Mouse (Mus musculus) layer of hippocampus, adult 8-10 months (tissue): ENCODE measurements around the gene Gucd1. TPM values are rescaled to one million over a fixed set of nuclear protein-coding genes. Genes with fewer than 3 reads are reported as not detected.
"Not testable (repeated sequence)": the region's sequence is repeated elsewhere in the genome, so short reads cannot be mapped to it uniquely, and the experiment has no call there.

Experiments used
- DNase-seq, 2 experiments: peaks; one replicate each; pipeline ENCODE4 v3.0.0; 2022; ENCODE audit warnings: low spot score in 2 of 2
- total RNA-seq, 4 experiments: library from RNA; stranded (reverse); gene quantifications; 2 replicates each; pipeline ENCODE4 v1.2.4; 2022

The Gucd1 gene
- total RNA-seq, 4 experiments from 2014 or later = 14.0 to 17.3 (median 14.4) TPM

DNA sequence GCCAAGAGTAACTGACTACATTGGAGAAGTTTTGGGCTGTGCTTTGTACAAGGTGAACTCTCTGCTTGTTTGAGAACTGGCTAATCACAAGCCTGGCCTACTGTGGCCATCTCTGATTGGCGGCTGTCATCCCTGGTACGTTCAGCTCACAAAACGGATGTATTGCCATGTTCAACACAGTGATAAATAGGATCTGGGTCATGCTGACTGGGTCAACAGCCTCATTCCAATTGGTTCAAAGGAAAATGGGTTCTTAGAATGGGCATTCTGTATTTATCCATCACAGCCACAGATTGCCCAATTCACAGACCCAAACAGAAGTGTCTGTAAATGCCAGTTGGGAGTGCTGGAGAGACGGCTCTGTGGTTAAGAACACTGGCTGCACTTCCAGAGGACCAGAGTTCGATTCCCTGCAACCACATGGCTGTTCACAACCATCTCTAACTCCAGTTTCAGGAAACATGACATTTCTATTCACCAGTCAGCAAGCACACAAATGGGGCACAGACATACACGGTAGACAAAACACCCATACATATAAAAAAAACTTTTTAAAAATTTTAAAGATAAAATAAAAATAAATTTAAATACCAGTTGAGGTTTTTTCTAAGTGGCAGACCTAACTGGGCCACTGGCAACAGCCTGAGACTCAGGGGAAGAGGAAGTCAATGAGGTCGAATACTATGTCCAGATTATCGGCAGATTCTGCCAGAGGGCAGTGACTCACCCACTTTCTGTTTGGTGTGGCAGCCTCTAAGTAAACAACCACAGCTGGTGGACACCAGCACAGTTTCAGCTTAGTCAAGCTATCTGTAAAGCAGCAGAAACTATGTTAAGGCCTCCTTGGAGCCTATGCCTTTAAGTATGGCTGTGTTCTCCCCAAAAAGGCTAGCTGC, 13.3 kb downstream of the Gucd1 start:
- no peak for DNase-seq

DNA sequence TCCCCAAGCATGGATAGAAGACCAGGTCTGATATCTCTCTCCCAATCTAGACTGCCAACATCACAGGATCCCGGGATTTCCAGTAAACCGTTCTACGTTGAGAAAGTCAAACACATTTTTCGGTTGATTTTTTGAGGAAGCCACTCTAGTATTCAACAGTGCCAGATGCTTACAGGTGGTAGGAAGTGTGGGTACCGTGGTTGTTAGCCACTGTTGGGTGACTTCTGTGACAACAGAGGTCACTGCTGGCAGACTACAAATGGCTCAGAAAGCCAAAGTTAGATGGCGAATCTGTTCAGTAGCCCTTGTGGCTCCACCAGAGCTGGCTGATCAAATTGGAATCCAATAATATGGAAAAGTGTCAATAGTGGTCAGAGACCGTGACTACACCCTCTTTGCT, 14.1 kb downstream of the Gucd1 start:
- DNase-seq = no peak

DNA sequence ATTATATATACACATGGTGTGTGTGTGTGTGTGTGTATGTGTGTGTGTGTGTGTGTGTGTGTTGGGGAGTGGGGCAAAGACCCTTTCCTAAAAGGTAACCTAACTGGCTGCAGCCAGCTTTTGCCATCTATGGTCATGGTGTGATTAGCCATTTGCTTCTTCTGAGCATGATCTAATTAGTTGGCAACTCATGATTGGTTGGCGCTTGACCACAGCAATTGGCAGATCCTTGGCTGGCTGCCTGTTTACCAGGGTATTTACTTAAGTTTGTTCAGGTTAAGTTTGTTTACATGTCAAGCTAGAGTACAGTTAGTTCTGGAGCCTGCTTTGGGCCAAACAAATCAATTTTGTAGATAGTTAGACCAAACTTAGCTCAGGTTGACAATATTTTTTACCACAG, 16.1 kb downstream of the Gucd1 start:
- DNase-seq = no peak

DNA sequence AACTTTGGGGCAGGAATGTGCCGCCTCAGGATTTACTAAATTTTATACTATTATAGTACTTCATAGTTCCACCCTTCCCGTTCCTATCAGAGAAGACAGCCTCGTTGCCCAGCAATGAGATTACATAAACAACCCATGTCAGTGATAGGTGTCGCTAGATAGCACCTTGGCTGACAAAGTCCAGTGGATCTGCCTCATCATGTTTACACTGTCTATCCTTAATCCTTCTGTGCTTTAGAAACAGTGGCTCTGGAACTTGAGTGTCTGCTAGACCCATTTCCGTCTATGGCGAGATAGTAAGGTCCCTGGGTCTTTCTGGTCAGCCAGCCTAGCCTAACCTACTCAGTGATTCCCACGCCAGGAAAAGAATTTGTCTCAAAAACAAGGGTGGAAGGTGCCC, 17.4 kb downstream of the Gucd1 start:
- DNase-seq = no peak

DNA sequence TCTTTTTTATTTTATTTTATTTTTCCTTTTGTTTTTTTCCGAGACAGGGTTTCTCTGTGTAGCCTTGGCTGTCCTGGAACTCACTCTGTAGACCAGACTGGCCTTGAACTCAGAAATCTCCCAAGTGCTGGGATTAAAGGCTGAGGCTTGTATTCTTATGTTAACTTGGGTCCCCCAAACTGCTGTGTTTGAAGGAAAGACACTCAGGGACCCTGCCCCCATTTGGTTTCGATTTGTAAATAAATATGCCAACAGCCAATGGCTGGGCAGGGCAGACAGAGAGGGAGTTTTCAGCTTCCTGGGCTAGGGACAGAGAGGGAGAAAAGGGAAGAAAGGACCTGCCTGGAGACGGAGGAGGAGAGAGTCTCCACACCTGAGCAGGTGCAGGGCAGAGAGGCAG, 18.0 kb downstream of the Gucd1 start:
- DNase-seq = no peak

DNA sequence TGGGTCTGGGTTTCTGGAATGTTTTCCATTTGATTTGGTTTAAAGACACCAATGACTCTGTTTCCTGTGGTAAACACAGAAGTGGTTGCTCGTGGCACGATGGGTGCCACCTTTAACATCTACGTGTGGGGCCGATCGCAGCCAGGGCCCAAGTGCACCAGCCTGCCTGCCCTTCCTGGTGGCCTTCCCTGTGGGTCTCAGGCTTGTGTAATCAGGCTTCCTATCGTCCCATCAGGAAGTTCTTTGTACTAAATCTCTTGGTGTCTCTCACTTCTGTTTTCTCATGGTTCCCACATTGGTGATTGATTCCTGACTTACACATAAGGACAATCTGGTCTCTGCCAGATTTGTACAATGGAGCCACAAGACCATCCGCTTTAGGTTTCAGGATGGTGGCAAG, 18.6 kb downstream of the Gucd1 start:
- not testable (repeated sequence) for DNase-seq

DNA sequence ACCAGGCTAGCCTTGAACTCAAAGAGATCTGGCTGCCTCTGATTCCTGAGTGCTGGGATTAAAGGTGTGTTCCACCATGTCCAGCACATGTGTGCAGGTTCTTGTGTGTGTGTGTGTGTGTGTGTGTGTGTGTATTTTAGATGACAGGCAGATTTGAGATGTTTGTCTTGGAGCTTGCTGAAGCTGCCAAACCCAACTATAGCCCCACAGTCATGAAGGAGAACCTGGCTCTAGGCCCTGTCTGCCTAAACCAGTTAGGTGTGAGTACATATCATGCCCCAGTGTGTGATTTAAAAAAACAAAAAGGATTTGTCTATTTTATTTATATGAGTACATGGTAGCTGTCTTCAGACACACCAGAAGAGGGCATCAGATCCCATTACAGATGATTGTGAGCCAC, 21.9 kb downstream of the Gucd1 start:
- DNase-seq = no peak

DNA sequence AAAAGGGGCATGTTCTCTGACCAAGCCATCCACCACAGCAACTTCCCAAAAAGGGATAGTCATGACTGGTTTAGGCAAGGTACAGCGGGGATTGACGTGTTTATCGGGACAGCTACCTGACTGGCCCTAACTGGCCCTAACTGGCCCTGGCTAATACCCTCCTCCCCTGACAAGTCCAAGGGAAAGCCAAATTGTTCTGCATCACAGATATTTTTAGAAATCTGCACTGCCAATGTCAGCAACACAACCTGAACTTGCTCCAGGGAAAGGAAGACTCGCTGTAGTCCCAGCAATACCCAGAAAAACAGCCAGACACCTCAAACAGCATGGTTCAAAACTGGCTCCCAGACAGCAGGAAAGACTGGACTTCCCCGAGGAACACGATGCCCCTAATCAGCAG, 22.5 kb downstream of the Gucd1 start:
- no peak for DNase-seq

DNA sequence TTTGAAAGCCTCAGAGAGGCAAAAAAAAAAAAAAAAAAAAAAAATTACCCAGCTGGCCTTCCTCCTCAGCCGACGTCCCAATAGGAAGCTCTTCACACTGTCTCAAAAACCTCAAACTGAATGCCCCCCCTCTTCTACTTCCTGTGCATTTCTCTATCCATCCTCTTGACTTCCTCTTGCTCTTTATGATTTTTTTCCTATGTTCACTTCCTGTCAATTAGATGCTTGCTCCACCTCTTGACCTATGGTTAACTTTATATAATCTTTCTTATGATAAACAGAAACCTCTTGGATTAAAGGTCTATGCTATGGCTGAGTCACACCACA, 25.9 kb downstream of the Gucd1 start:
- DNase-seq = no peak

DNA sequence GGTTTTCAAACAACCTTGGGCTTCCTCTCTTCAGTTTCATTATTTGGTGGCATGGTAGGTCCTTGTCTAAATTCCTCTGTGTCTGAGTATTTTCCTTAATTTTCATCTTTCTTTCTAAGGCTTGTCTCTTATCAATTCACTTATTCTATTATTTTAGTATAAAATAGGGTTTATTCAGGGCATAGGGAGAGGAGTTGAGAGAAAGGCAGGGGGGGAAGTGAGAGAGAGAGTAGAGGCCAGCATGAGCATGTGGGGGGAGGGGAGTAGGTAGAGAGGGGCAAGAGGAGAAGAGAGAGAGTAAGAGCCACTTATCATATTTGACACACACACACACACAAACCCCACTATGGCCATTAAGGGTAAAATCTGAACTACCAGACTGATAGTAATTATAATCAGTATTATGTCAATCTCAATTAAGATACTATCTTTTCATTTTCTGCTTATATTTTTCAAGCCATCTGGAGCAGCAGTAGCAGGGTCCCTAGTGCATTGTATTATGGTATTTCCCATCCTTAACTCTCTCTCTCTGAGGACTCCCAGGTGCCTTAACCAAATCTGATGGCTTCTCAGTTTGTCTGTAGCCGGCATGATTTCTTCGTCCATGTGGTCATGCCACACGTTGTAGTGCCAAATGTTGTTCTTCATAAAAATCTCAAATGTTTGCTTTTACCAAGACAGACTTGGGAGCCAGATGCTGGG, 26.4 kb downstream of the Gucd1 start:
- no peak for DNase-seq

DNA sequence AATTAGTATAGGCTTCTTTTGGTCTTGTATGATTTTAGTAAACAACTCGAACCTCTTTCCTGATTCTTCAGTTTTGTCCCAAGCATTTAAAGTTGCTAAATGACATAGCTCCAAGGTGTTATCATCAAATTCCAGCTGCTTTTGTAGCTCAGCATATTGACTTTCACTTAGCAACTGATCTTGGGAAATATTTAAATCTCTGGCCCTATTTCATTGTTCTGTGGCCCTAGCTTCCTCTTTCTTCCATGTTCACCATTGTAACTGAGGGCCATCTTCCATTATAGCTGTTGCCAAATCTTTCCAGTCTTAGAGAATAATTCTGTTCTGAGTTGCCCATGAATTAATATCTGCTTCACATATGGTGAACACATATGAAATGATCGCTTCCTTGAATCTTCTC, 27.0 kb downstream of the Gucd1 start:
- no peak for DNase-seq

DNA sequence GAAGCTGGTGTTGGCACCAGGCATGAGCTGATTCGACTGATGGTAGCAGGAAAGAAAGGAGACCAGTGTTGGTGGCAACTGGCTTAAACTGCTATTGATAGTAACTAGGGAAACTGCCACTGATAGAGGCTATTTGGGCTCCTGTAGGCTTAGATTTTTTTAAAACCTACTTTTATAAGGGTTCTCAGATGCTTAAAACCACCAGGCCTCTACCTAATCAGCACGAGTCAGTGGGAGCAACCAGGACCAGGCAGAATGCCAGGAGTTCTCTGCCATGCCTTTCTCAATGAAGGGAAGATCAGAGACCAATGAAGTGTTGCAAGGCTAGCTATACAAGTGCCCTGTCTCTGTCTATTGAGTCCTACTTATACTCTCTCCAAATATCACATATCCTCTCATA, 28.2 kb downstream of the Gucd1 start:
- DNase-seq = no peak

DNA sequence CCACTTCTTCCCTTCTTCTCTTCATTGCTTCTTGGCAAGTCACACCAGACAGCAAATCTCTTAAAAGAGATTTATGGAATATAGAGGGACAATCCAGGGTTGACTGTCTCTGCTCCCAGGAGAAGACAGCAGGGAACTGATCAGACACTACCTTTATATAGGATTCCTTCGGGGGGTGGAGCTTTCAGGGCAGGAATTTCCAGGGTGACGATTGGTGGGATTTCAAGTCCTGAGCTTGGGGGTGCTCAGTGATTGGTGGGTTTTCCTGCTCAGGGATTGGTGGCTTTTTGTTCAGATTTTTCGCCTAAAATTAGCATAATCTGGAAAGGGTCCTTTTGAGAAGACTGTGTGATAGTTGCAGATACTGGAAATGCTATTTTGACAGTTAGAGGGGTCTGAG, 30.6 kb downstream of the Gucd1 start:
- no peak for DNase-seq

DNA sequence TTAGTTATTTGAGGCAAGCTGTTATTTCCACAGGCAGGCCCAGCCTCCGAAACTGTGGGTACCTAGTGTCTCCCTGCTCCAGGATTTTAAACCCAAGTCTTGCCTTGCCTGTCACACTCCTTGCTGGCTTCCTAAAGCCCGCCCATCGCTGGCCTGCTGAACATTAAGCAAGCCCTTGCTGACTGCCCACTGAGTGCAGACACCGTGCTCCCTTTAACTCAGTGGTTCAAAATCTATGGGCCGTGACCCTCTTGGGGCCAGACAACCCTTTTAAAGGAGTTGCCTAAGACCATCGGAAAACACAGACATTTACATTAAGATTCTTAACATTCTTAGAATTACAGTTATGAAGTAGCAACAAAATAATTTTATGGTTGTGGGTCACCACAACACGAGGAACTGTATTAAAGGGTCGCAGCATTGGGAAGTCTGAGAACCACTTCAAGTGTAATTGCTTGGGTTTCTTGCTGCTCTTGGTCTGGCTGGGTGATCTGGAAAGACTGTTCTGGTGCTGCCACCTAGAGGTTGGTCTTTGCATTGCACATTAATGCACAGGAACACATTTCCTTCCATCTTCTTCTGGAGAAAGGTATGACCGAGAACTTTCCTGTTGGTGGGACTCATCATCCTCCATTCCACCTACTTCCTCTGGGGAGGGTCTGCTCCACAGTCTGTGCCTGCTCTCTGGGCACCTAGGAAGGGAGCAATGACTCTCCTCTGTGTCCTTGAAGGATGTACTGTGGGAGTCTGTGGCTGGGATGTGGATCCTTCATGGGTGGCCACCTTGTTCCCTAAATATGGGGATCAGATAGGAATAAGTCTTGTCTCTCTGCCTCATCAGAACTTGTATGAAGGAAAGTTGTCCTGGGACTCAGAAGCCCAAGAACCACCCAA, 31.4 kb downstream of the Gucd1 start:
- peak; percentile 60 to 85 for DNase-seq

DNA sequence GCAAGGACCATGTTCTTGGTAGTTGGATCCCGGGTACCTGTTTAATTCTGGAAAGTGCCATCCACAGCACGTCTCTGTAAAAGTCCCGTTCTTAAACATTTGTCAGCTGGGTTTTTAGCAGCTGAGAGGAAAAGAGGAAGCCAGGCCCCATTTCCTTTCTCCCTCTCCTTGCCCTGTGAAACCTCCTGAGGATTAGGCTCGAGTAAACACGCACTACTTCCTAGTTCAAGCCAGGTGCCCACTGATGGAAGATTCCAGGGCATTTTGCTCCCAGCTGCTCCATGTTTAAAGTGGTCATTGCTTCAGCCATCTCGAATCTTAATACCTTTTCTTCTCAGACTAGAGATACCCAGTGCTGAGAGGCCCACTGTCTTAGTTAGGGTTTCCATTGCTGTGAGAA, 33.0 kb downstream of the Gucd1 start:
- DNase-seq = no peak

DNA sequence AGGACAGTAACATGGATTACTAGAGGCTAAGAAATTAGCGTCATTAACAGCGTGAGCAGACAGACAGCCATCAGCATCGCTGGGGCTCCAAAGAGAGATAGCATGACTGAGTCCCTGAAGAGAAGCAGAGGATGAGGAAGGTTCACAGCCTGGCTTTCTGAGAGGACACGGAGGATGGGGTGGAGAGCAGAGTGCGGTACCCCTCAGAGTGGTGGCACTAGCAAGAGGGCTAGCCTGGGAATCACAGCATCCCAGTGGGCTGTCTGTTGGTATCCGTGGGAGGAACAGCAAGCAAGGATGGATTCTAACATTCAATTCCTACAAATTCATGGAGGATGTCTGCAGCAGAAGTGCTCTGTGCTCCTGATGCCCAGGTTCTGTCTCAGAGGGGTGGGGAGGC, 33.7 kb downstream of the Gucd1 start:
- no peak for DNase-seq

DNA sequence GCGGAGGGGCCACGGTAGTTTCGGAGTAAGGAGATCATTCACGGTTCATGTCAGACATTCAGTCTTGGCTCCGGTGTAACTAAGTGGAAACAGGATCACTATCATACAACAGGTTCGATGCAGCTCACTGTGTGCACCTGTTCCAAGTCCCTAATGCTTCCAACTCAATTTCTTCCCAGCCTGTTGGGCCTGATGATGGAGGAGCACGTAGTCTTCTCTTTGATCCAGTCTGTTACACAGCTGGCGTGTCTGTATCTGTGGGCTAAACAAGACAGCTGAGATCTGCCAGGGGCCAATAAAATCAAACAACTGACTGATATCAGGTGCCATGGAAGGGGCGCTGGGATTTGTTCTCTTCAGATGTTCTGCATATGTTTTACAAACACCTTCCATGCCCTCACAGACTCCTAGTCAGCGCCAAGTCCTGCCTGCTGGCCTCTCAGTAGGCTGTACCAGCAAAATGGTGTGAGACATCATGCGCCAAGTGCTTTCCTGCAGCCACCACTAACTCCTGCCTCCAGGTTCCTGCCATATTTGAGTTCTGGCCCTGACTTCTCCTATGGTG, 34.8 kb downstream of the Gucd1 start:
- DNase-seq = no peak

DNA sequence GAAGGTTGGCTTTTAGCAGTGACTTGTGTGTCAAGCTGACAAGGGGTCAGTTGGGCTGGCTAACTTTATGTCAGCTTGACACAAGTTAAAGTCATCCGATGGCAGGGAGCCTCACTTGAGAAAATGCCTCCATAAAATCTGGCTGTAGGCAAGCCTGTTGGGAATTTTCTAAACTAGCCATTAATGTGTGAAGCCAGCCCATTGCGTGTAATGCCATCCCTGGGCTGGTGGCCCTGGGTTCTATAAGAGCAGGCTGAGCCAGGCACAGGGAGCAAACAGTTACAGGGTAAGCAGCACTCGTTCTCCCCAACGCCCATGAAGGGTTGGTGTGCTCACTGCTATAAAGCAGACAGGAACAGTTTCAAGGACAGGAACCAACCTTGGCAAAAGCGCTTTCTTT, 35.5 kb downstream of the Gucd1 start:
- DNase-seq = no peak

DNA sequence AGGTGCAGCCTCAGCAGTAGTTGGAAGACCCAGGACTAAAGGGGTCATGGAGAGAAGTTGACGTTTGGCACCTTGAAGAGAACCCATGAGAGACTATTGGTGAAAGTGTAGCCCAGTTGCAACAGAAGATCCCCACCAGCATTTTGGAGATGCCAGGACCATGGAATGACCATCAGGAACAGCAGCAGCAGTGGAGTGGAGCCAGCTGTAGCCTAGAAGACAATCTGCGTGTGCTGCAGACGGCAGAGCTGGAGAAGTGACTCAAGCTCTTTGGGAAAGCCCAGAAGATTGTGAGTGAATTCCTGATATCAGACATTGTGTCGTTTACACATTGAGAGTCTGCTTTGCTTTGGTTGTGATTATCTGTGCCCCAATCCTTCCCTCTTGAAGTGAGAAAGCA, 36.1 kb downstream of the Gucd1 start:
- no peak for DNase-seq

DNA sequence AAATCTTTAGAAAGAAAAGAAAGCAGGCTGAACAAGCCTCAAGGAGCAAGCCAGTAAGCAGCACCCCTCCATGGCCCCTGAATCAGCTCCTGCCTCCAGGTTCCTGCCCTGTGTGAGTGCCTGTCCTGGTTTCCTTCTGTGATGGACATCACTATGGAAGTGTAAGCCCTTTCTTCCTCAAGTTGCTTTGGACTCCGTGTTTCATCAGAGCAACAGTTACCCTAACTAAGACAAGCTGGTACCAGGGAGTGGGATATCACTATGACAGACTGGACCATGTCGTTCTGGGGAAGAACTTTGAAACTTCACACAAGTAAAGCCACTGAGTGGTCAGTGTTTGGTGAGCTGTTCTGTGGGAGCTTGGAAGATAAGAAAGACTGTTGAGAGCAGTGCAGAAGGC, 37.8 kb downstream of the Gucd1 start:
- no peak for DNase-seq

DNA sequence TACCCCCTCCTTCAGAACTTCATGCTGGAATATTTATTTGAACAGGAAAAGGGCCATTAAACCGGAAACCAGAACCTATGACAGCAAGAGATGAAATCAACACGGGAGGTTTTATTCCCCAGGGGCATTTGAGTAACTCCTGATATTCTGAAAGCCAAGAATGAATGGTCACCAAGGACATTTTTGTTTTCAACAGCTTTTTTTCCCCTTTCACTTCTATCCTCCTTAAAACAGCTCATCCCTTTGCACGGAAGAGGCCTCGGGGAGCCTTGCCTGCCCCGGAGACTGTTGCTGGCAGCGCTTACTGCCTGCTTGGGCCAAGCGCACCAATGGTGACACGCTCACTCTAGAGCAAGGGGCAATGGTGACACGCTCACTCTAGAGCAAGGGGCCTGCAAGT, 40.7 kb downstream of the Gucd1 start:
- no peak for DNase-seq
